Mouse (Mus musculus): ENCODE measurements at regions not wholly inside any gene's neighbourhood (a gene's known extent, or its start where the extent isn't known, plus 50 kb on each side); places are given as distances from the start of the nearest gene placed in this dataset.

- H3K27ac ChIP-seq (ENCODE audit: insufficient read depth, low read length): 0 out of 2 replicates have a peak overlapping the region, but pooled peaks have one; percentile 41
- H3K4me1 ChIP-seq (ENCODE audit: control insufficient read depth, insufficient read depth, low read length): peaks cover 2% of the 10 kb centered on the region
- no peak overlapping the region for H3K4me3 ChIP-seq (ENCODE audit: insufficient read depth, low read length)
- no peak for TF ChIP-seq CTCF (IDR thresholded peaks at IDR 0.05; ENCODE audit: borderline replicate concordance, insufficient read depth, low read length)
- TF ChIP-seq POLR2A (IDR thresholded peaks at IDR 0.05; ENCODE audit: low read depth, low read length): no peak
Observed at GRCm38 (mm10) chr8:82640502-82640901, 133.5 kb downstream of the Zfp330 start.

GRCm38 (mm10) chr8:82630486-82630885 lies 143.5 kb downstream of the Zfp330 start:
- TF ChIP-seq POLR2A (IDR thresholded peaks at IDR 0.05; ENCODE audit: low read depth, low read length): no peak
- no peak for TF ChIP-seq CTCF (IDR thresholded peaks at IDR 0.05; ENCODE audit: borderline replicate concordance, insufficient read depth, low read length)
- Histone ChIP-seq H3K4me1 (ENCODE audit: control insufficient read depth, insufficient read depth, low read length) (no peaks in the 10 kb centered on the region), H3K4me3 (ENCODE audit: insufficient read depth, low read length) (no peak overlapping the region), H3K27ac (ENCODE audit: insufficient read depth, low read length) (peak overlapping the region; percentile 36; the same call in 1 of the 2 replicates)

GRCm38 (mm10) chr8:82623791-82624431 lies 150.0 kb downstream of the Zfp330 start:
- TF ChIP-seq CTCF (IDR thresholded peaks at IDR 0.05; ENCODE audit: borderline replicate concordance, insufficient read depth, low read length): no peak
- TF ChIP-seq POLR2A (IDR thresholded peaks at IDR 0.05; ENCODE audit: low read depth, low read length): no peak
- no peaks in the 10 kb centered on the region for H3K4me1 ChIP-seq (ENCODE audit: control insufficient read depth, insufficient read depth, low read length)
- no peak overlapping the region for H3K4me3 ChIP-seq (ENCODE audit: insufficient read depth, low read length)
- no peak overlapping the region for H3K27ac ChIP-seq (ENCODE audit: insufficient read depth, low read length)

- H3K27ac ChIP-seq (ENCODE audit: insufficient read depth, low read length): no peak overlapping the region
- no peak for TF ChIP-seq CTCF (IDR thresholded peaks at IDR 0.05; ENCODE audit: borderline replicate concordance, insufficient read depth, low read length)
- TF ChIP-seq POLR2A (IDR thresholded peaks at IDR 0.05; ENCODE audit: low read depth, low read length): no peak
- H3K4me1 ChIP-seq (ENCODE audit: control insufficient read depth, insufficient read depth, low read length): no peaks in the 10 kb centered on the region
- no peak overlapping the region for H3K4me3 ChIP-seq (ENCODE audit: insufficient read depth, low read length)
Observed at GRCm38 (mm10) chr8:82618668-82619067, 155.3 kb downstream of the Zfp330 start.

GRCm38 (mm10) chr8:82601556-82601955 lies 172.4 kb downstream of the Zfp330 start:
- no peak overlapping the region for H3K4me3 ChIP-seq (ENCODE audit: insufficient read depth, low read length)
- H3K4me1 ChIP-seq (ENCODE audit: control insufficient read depth, insufficient read depth, low read length): no peaks in the 10 kb centered on the region
- no peak overlapping the region for H3K27ac ChIP-seq (ENCODE audit: insufficient read depth, low read length)
- TF ChIP-seq POLR2A (IDR thresholded peaks at IDR 0.05; ENCODE audit: low read depth, low read length): no peak
- no peak for TF ChIP-seq CTCF (IDR thresholded peaks at IDR 0.05; ENCODE audit: borderline replicate concordance, insufficient read depth, low read length)

- Histone ChIP-seq H3K27ac (ENCODE audit: insufficient read depth, low read length) (no peak overlapping the region), H3K4me1 (ENCODE audit: control insufficient read depth, insufficient read depth, low read length) (no peaks in the 10 kb centered on the region), H3K4me3 (ENCODE audit: insufficient read depth, low read length) (no peak overlapping the region)
- no peak for TF ChIP-seq CTCF (IDR thresholded peaks at IDR 0.05; ENCODE audit: borderline replicate concordance, insufficient read depth, low read length)
- no peak for TF ChIP-seq POLR2A (IDR thresholded peaks at IDR 0.05; ENCODE audit: low read depth, low read length)
Observed at GRCm38 (mm10) chr8:82573434-82573833, 170.4 kb upstream of the Il15 start.

GRCm38 (mm10) chr8:82538121-82538520 lies 135.1 kb upstream of the Il15 start:
- TF ChIP-seq CTCF (IDR thresholded peaks at IDR 0.05; ENCODE audit: borderline replicate concordance, insufficient read depth, low read length) (no peak), POLR2A (IDR thresholded peaks at IDR 0.05; ENCODE audit: low read depth, low read length) (no peak)
- no peak overlapping the region for H3K27ac ChIP-seq (ENCODE audit: insufficient read depth, low read length)
- H3K4me1 ChIP-seq (ENCODE audit: control insufficient read depth, insufficient read depth, low read length): peaks cover 9% of the 10 kb centered on the region
- no peak overlapping the region for H3K4me3 ChIP-seq (ENCODE audit: insufficient read depth, low read length)

GRCm38 (mm10) chr8:82529153-82529552 lies 126.1 kb upstream of the Il15 start:
- H3K4me1 ChIP-seq (ENCODE audit: control insufficient read depth, insufficient read depth, low read length): no peaks in the 10 kb centered on the region
- H3K27ac ChIP-seq (ENCODE audit: insufficient read depth, low read length): no peak overlapping the region
- H3K4me3 ChIP-seq (ENCODE audit: insufficient read depth, low read length): no peak overlapping the region
- TF ChIP-seq CTCF (IDR thresholded peaks at IDR 0.05; ENCODE audit: borderline replicate concordance, insufficient read depth, low read length): no peak
- no peak for TF ChIP-seq POLR2A (IDR thresholded peaks at IDR 0.05; ENCODE audit: low read depth, low read length)

- Histone ChIP-seq H3K4me3 (ENCODE audit: insufficient read depth, low read length) (no peak overlapping the region), H3K27ac (ENCODE audit: insufficient read depth, low read length) (no peak overlapping the region), H3K4me1 (ENCODE audit: control insufficient read depth, insufficient read depth, low read length) (no peaks in the 10 kb centered on the region)
- no peak for TF ChIP-seq CTCF (IDR thresholded peaks at IDR 0.05; ENCODE audit: borderline replicate concordance, insufficient read depth, low read length)
- TF ChIP-seq POLR2A (IDR thresholded peaks at IDR 0.05; ENCODE audit: low read depth, low read length): no peak
Observed at GRCm38 (mm10) chr8:82523866-82524265, 120.8 kb upstream of the Il15 start.

- no peak for TF ChIP-seq CTCF (IDR thresholded peaks at IDR 0.05; ENCODE audit: borderline replicate concordance, insufficient read depth, low read length)
- TF ChIP-seq POLR2A (IDR thresholded peaks at IDR 0.05; ENCODE audit: low read depth, low read length): no peak
- Histone ChIP-seq H3K4me3 (ENCODE audit: insufficient read depth, low read length) (no peak overlapping the region), H3K4me1 (ENCODE audit: control insufficient read depth, insufficient read depth, low read length) (no peaks in the 10 kb centered on the region), H3K27ac (ENCODE audit: insufficient read depth, low read length) (no peak overlapping the region)
Observed at GRCm38 (mm10) chr8:82498496-82498895, 95.5 kb upstream of the Il15 start.
